Mouse (Mus musculus): Measurements from ENCODE around the gene Ripk3. TPM values are rescaled to one million over a fixed set of nuclear protein-coding genes. Genes with fewer than 3 reads are reported as not detected.
A peak's percentile ranks its signal among the peaks of the same experiment; 100 is the strongest.

The Ripk3 gene
- polyA plus RNA-seq, 1 experiment from 2014 or later = 4.3 TPM

DNA sequence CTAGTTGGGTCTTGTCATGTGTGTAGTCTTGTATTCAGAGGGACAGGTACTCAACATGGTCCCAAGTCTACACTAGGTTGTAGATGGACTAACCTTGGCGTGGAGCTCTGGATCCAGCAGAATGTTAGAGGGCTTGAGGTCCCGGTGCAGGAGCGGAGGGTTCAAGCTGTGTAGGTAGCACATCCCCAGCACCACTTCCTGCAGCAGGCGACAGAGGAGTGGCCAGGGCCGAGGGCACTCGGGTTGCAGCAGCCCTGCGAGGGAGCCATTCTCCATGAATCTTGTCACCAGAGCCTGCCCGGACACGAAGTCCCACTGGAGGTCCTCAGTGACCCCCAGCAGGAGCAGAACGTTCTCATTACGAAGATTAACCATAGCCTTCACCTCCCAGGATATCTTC lies 934 bp downstream of the Ripk3 start:
- 0 out of 2 replicates have a peak overlapping the region, but pooled peaks have one; percentile 41 for H3K9ac ChIP-seq
- no peaks in the 10 kb centered on the region for H3K9me3 ChIP-seq
- no peak for ATAC-seq (ENCODE audit: low read depth)
- H3K4me1 ChIP-seq (replicated peaks) = peaks cover 18% of the 10 kb centered on the region
- peak overlapping the region; percentile 53 for H3K4me2 ChIP-seq
- no peaks in the 10 kb centered on the region for H3K36me3 ChIP-seq
- no peak overlapping the region for H3K27ac ChIP-seq (replicated peaks)
- WGBS = 33% methylated on average over 11 of the region's 11 CpGs
- peaks cover 81% of the 10 kb centered on the region for H3K27me3 ChIP-seq
- H3K4me3 ChIP-seq = 0 out of 2 replicates have a peak overlapping the region, but pooled peaks have one; percentile 31

DNA sequence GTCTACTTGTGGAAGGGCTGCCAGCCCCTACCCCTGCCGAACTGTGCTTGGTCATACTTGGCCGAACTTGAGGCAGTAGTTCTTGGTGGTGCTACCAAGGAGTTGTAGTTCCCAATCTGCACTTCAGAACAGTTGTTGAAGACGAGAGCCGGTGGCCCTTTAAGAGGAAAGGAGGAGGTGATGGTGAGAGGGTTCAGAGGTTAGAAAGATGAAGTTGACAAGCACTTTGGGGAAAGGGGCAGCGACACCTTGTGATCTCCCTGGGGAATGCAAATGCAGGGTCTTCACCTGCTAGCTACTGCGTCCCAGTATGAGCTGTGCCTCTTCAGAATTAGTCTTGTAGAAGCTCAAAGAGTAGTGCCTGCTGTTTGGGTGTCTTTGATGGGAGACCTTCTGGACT lies 3.5 kb downstream of the Ripk3 start:
- Histone ChIP-seq H3K27ac (replicated peaks) (no peak overlapping the region), H3K9ac (no peak overlapping the region), H3K4me3 (no peak overlapping the region), H3K36me3 (no peaks in the 10 kb centered on the region), H3K4me1 (replicated peaks) (peaks cover 23% of the 10 kb centered on the region), H3K27me3 (peaks cover 89% of the 10 kb centered on the region), H3K4me2 (no peak overlapping the region), H3K9me3 (no peaks in the 10 kb centered on the region)
- WGBS = 33% methylated on average over 6 of the region's 6 CpGs
- no peak for ATAC-seq (ENCODE audit: low read depth)

DNA sequence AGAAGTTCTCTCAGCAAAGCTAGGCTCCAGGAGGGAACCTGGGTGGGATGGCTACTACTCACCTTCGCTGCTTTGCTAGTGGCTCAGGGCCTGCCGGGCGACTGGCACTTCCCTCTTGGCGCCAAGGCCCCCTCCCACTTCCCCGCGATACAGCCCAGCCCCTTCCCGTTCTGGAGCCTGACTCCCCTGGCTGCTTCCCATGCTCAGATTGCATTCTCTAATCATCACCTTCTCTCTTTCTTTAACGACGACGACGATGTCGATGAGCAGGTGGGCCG lies 4.8 kb downstream of the Ripk3 start, which contains the start of gene Adcy4:
TSS of gene Adcy4 (minus strand) at position 138 of the 278 bp plus-strand sequence.
- Histone ChIP-seq H3K9me3 (no peaks in the 10 kb centered on the region), H3K4me3 (peak within 1 kb of the TSS; percentile 33), H3K27ac (replicated peaks) (0 out of 2 replicates have a peak within 1 kb of the TSS, but pooled peaks have one; percentile 9), H3K36me3 (no peaks in the 10 kb centered on the region), H3K4me1 (replicated peaks) (peaks cover 23% of the 10 kb centered on the region), H3K4me2 (peak within 1 kb of the TSS; percentile 49), H3K27me3 (peaks cover 76% of the 10 kb centered on the region), H3K9ac (peak within 1 kb of the TSS; percentile 34; the same call in 1 of the 2 replicates)
- ATAC-seq (ENCODE audit: low read depth) = no peak
- WGBS = 3% methylated on average over 13 of the region's 13 CpGs

DNA sequence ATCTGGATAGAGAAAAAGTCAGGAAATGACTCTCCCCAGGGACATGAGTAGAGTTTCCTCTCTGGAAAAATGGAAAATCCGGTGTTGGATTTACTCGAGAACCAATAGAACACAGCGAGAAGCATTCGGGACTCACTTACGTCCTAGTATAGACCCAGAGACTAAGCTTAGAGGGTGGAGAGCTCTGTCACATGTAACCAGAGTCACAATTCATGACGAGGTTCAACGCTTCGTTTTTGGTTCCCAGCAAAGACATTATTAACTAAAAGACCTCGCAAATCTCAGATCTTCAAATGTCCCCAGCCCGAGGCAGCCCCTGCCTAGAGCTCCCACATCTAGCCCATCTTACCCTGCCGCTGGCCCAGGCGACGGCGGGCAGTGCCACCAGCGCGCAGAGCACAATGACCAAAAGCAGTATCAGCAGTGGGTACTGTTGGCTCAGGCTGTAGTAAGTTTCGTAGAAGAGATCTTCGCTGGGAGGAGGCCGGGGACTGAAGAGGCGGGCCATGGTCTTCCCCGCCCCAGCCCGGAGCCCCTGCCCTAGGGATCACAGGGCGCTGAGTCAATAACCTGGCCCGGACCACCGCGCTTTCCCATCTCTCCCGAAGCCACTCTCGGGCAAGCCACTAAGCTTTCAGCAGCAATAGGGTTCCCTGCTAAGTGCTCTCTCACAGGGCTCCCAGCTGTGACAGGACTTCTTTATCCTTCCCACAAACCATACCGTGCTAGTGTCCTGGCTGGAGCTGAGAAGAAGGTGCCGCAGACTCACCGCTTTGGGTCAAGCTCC lies 5.3 kb downstream of the Ripk3 start:
- no peak for ATAC-seq (ENCODE audit: low read depth)
- no peaks in the 10 kb centered on the region for H3K36me3 ChIP-seq
- 0 out of 2 replicates have a peak overlapping the region, but pooled peaks have one; percentile 9 for H3K27ac ChIP-seq (replicated peaks)
- H3K9me3 ChIP-seq = no peaks in the 10 kb centered on the region
- H3K4me2 ChIP-seq = peak overlapping the region; percentile 49
- WGBS = 2% methylated on average over 31 of the region's 31 CpGs
- H3K9ac ChIP-seq = peak overlapping the region; percentile 34; the same call in 1 of the 2 replicates
- peak overlapping the region; percentile 33 for H3K4me3 ChIP-seq
- peaks cover 71% of the 10 kb centered on the region for H3K27me3 ChIP-seq
- H3K4me1 ChIP-seq (replicated peaks) = peaks cover 21% of the 10 kb centered on the region

DNA sequence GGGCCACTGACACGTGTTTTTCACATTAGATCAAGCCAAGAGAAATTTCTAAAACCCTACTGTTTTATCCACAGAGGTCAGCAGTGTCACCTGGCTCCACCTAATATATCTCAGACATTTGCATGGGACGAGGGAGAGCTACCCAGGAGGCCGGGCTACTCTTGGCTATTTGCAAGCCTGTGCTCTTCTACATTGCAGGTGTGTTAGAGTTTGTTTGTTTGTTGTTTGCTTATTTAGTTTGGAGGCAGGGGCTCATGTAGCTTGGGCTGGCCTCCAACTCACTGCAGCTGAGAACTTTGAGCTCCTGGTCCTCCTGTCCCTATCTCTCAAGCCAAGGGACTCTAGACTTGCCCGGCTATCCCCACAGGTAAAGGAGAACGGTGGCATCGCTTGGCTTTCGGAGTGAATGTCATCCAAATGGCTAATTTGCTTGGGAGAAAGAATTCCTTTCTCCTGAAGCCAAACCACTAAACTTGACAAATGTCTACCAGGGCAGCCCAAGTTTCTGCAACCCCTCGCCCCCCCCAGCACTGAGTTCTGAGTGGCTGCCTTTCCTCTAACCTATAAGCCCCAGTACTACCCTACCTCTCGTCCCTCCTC lies 6.2 kb downstream of the Ripk3 start:
- 59% methylated on average over 9 of the region's 9 CpGs for WGBS
- Histone ChIP-seq H3K9ac (no peak overlapping the region), H3K4me1 (replicated peaks) (peaks cover 15% of the 10 kb centered on the region), H3K9me3 (no peaks in the 10 kb centered on the region), H3K4me2 (peak overlapping the region; percentile 49), H3K36me3 (no peaks in the 10 kb centered on the region), H3K27me3 (peaks cover 61% of the 10 kb centered on the region), H3K4me3 (peak overlapping the region; percentile 33), H3K27ac (replicated peaks) (no peak overlapping the region)
- ATAC-seq (ENCODE audit: low read depth) = no peak

DNA sequence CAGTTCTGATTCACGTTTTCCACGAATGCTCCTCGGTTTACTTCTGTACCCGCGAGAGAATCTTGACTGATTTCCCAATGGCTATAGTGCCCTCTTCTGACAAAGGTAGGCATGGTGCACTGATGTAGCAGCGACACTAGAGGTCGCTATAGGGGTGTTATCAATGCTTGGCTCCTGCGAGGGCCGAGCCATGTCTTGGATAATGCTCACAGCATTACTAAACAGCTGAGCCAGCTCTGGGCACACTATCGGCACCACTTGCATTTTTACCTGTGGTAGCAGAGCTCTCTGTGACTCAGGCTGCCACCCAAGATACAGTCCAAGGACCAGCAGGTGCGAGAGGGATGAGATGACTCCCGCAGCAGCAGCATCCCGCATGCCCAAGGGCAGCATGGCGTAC lies 7.4 kb downstream of the Ripk3 start:
- H3K9me3 ChIP-seq = no peaks in the 10 kb centered on the region
- H3K4me3 ChIP-seq = 0 out of 2 replicates have a peak overlapping the region, but pooled peaks have one; percentile 16
- H3K9ac ChIP-seq = peak overlapping the region; percentile 52; the same call in 1 of the 2 replicates
- H3K27ac ChIP-seq (replicated peaks) = no peak overlapping the region
- peak; percentile 74 for ATAC-seq (ENCODE audit: low read depth)
- WGBS = 13% methylated on average over 14 of the region's 14 CpGs
- H3K4me1 ChIP-seq (replicated peaks) = peaks cover 15% of the 10 kb centered on the region
- no peaks in the 10 kb centered on the region for H3K36me3 ChIP-seq
- H3K27me3 ChIP-seq = peaks cover 50% of the 10 kb centered on the region
- H3K4me2 ChIP-seq = peak overlapping the region; percentile 47

DNA sequence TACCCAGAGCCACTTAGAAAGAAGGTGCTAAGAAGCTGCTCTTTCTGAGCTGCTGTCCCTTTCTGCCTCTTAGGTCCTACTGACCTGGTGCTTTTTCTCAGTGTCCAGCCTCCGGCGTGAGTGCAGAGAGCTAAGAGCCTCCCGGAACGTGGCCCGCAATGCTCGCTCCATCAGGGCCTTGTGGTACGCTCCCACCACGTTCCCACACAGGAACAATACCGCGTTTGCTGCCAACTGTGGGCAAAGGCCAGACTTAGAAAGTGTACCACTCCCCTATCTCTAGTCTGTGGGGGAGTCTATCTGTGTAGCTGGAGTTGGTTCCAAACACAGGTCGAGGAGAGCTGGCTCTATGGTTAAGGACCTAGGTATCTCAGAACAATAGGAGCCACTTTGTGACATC lies 7.9 kb downstream of the Ripk3 start:
- Histone ChIP-seq H3K36me3 (no peaks in the 10 kb centered on the region), H3K4me2 (no peak overlapping the region), H3K4me3 (no peak overlapping the region), H3K27ac (replicated peaks) (no peak overlapping the region), H3K4me1 (replicated peaks) (peaks cover 15% of the 10 kb centered on the region), H3K27me3 (peaks cover 44% of the 10 kb centered on the region), H3K9me3 (no peaks in the 10 kb centered on the region), H3K9ac (no peak overlapping the region)
- ATAC-seq (ENCODE audit: low read depth) = peak; percentile 38
- WGBS = 85% methylated on average over 11 of the region's 11 CpGs

DNA sequence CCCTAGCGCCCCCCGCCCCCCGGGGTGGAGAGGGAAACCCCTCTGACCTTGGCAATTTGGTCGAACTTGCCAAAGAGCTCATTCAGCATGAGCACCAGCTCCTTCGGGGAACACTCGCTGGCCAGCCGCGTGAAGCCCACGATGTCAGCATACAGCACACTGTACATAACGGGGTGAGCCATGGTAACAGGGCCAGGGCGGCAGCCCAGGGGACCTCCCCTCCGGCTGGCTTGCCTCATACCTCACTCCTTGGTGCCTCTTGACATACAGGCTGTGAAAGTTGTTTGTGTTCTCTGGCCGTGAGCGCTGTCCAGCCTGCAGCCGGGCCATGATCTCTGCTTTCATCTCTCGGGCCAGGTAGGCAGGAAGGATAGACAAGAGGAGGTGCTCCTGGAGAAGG lies 9.0 kb downstream of the Ripk3 start:
- Histone ChIP-seq H3K4me1 (replicated peaks) (peaks cover 15% of the 10 kb centered on the region), H3K4me3 (no peak overlapping the region), H3K27me3 (peaks cover 33% of the 10 kb centered on the region), H3K9me3 (no peaks in the 10 kb centered on the region), H3K36me3 (no peaks in the 10 kb centered on the region), H3K27ac (replicated peaks) (no peak overlapping the region), H3K4me2 (no peak overlapping the region), H3K9ac (no peak overlapping the region)
- WGBS = 69% methylated on average over 16 of the region's 16 CpGs
- ATAC-seq (ENCODE audit: low read depth) = no peak

- Histone ChIP-seq H3K27me3 (peaks cover 25% of the 10 kb centered on the region), H3K36me3 (no peaks in the 10 kb centered on the region), H3K4me1 (replicated peaks) (peaks cover 11% of the 10 kb centered on the region), H3K4me2 (no peak overlapping the region), H3K4me3 (no peak overlapping the region), H3K9me3 (no peaks in the 10 kb centered on the region), H3K9ac (no peak overlapping the region), H3K27ac (replicated peaks) (no peak overlapping the region)
- ATAC-seq (ENCODE audit: low read depth) = no peak
- 91% methylated on average over 15 of the region's 15 CpGs for WGBS
These were observed 10.0 kb downstream of the Ripk3 start for GRCm38 (mm10) chr14:55778686-55779085.

GRCm38 (mm10) chr14:55777806-55778205 lies 10.9 kb downstream of the Ripk3 start:
- Histone ChIP-seq H3K9me3 (no peaks in the 10 kb centered on the region), H3K27me3 (peaks cover 22% of the 10 kb centered on the region), H3K4me1 (replicated peaks) (peaks cover 6% of the 10 kb centered on the region), H3K9ac (no peak overlapping the region), H3K4me3 (no peak overlapping the region), H3K36me3 (no peaks in the 10 kb centered on the region), H3K4me2 (no peak overlapping the region), H3K27ac (replicated peaks) (no peak overlapping the region)
- no peak for ATAC-seq (ENCODE audit: low read depth)
- 95% methylated on average over 11 of the region's 11 CpGs for WGBS

- Histone ChIP-seq H3K9ac (no peak overlapping the region), H3K4me3 (no peak overlapping the region), H3K27me3 (peaks cover 15% of the 10 kb centered on the region), H3K9me3 (no peaks in the 10 kb centered on the region), H3K36me3 (no peaks in the 10 kb centered on the region), H3K4me1 (replicated peaks) (peaks cover 6% of the 10 kb centered on the region), H3K27ac (replicated peaks) (no peak overlapping the region), H3K4me2 (no peak overlapping the region)
- ATAC-seq (ENCODE audit: low read depth) = no peak
- 51% methylated on average over 3 of the region's 3 CpGs for WGBS
These were observed 11.5 kb downstream of the Ripk3 start for GRCm38 (mm10) chr14:55777176-55777575.

- Histone ChIP-seq H3K36me3 (no peaks in the 10 kb centered on the region), H3K4me2 (no peak overlapping the region), H3K27ac (replicated peaks) (no peak overlapping the region), H3K9me3 (no peaks in the 10 kb centered on the region), H3K27me3 (peaks cover 11% of the 10 kb centered on the region), H3K4me1 (replicated peaks) (peaks cover 4% of the 10 kb centered on the region), H3K9ac (no peak overlapping the region), H3K4me3 (no peak overlapping the region)
- no peak for ATAC-seq (ENCODE audit: low read depth)
- 70% methylated on average over 7 of the region's 7 CpGs for WGBS
These were observed 12.0 kb downstream of the Ripk3 start for GRCm38 (mm10) chr14:55776711-55777110.

Measured in neural tube, embryonic 13.5 days (tissue).